Mouse (Mus musculus) heart, embryonic 12.5 days (tissue): ENCODE data around the gene Reln. TPM values are rescaled to one million over a fixed set of nuclear protein-coding genes. Genes with fewer than 3 reads are reported as not detected.

Source experiments
- ATAC-seq: fragments of 200-750 bp; cut with Nextera tagmentation; 2 replicates; pipeline ENCODE4 v1.8.0; 2017; ENCODE audit warnings: moderate TSS enrichment, moderate library complexity; ENCODE audit not compliant: insufficient number of reproducible peaks, low FRiP score
- H3K27ac ChIP-seq: fragments of 300-500 bp; sonication (generic); 2 replicates; pipeline ENCODE4 v1.5.1; 2016; ENCODE audit warnings: mild to moderate bottlenecking, moderate library complexity; ENCODE audit not compliant: poor library complexity, severe bottlenecking
- H3K27me3 ChIP-seq: fragments of 300-500 bp; sonication (generic); replicated peaks from 2 replicates; pipeline ENCODE4 v1.6.1; 2016; ENCODE audit warnings: mild to moderate bottlenecking, moderate library complexity
- H3K36me3 ChIP-seq: fragments of 300-500 bp; sonication (generic); 2 replicates; pipeline ENCODE4 v1.6.1; 2016; ENCODE audit warnings: mild to moderate bottlenecking, moderate library complexity
- H3K4me1 ChIP-seq: fragments of 300-500 bp; sonication (generic); replicated peaks from 2 replicates; pipeline ENCODE4 v1.6.1; 2016; ENCODE audit warnings: mild to moderate bottlenecking
- H3K4me2 ChIP-seq: fragments of 300-500 bp; sonication (generic); 2 replicates; pipeline ENCODE4 v1.6.1; 2016; ENCODE audit warnings: mild to moderate bottlenecking, moderate library complexity
- H3K4me3 ChIP-seq: fragments of 300-500 bp; sonication (generic); 2 replicates; pipeline ENCODE4 v1.5.1; 2016; ENCODE audit warnings: mild to moderate bottlenecking
- H3K9ac ChIP-seq: fragments of 300-500 bp; sonication (generic); 2 replicates; pipeline ENCODE4 v1.6.1; 2016; ENCODE audit warnings: mild to moderate bottlenecking, moderate library complexity
- H3K9me3 ChIP-seq: fragments of 300-500 bp; sonication (generic); replicated peaks from 2 replicates; pipeline ENCODE4 v1.6.1; 2016; ENCODE audit warnings: mild to moderate bottlenecking, moderate library complexity
- WGBS: fragments of 180-500 bp; shearing (Covaris S2); methylation state at CpG from one replicate; pipeline ENCODE4 v1.1.7; 2016; 5-methylcytosine and 5-hydroxymethylcytosine counted together
- polyA plus RNA-seq: library from polyadenylated mRNA; unstranded; fragments of >200 nt; fragmentation: Nextera tagmentation; extraction: Ambion mirVana; gene quantifications from 2 replicates; pipeline ENCODE4 v1.2.1, GENCODE M21; 2016

The Reln gene
- polyA plus RNA-seq, 1 experiment from 2014 or later = 4.6 TPM

DNA sequence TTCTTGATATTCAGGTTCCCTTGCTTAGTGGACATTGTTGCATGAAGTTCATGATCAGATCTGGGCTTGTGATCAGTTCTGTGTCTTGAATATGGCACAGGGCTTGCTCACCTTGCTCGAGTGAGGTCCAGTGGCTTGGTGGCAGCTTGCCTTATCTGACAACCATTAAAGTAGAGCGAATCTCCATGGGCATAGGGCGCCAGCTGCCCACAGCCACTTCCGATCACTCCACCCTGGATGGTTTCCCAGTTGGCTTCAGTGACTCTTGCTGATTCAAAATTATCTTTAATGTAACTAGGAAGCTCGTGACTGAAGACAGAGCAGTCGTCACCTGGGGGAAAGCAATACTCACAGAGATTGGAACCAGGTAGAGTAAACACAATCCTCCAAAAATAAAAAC lies 445.6 kb downstream of the Reln start:
- H3K9me3 ChIP-seq = no peaks in the 10 kb centered on the region
- H3K27ac ChIP-seq = no peak overlapping the region
- no peak overlapping the region for H3K4me2 ChIP-seq
- no peaks in the 10 kb centered on the region for H3K27me3 ChIP-seq
- ATAC-seq = no peak
- WGBS = 82% methylated on average over 6 of the region's 6 CpGs
- peaks cover 20% of the 10 kb centered on the region for H3K4me1 ChIP-seq
- no peak overlapping the region for H3K9ac ChIP-seq
- H3K4me3 ChIP-seq = no peak overlapping the region
- H3K36me3 ChIP-seq = no peaks in the 10 kb centered on the region

DNA sequence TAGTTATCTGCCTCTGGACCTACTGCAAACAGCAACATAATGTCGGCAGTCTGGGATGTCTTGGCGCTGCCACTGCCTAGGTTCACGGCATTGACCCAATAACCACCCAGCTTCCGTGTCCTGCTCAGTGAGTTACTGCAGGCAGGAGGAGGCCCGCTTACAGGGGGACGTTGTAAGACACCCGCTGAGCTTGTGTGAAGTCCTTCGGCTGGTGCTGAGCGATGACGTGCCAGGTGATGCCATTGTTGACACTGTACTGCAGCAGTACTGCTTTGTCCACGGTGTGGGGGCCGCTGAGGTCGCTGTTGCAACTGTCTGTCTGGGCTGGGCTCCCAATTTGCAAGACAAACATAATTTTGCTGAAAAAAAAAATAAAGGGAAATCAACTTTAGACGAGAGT lies 447.9 kb downstream of the Reln start:
- WGBS = 42% methylated on average over 14 of the region's 14 CpGs
- Histone ChIP-seq H3K4me1 (peaks cover 19% of the 10 kb centered on the region), H3K4me2 (peak overlapping the region; percentile 53), H3K9ac (no peak overlapping the region), H3K36me3 (no peaks in the 10 kb centered on the region), H3K27me3 (no peaks in the 10 kb centered on the region), H3K27ac (no peak overlapping the region), H3K9me3 (no peaks in the 10 kb centered on the region), H3K4me3 (no peak overlapping the region)
- ATAC-seq = 0 out of 2 replicates have a peak, but pooled peaks have one; percentile 42

DNA sequence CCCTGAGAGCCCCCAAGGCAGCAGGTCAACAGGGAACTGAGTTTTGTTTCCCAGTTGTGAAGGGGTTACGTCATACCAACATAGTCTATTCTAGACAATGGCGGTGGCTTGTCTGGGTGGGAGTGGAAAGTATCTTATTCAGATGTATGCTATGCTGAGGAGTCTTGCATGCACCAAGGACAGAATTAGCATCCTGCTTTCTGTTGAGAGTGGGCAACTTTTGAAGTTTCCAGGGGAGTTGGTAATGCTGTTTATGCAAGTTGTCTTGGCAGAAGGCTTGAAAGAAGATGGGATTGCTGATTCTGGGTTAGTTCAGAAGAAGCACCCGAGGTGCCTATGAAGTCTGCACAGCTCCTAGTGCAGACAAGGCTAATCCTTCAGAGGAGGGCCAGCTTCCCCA lies 450.3 kb downstream of the Reln start:
- H3K27ac ChIP-seq = no peak overlapping the region
- H3K9me3 ChIP-seq = no peaks in the 10 kb centered on the region
- H3K4me2 ChIP-seq = no peak overlapping the region
- H3K4me1 ChIP-seq = peaks cover 9% of the 10 kb centered on the region
- H3K9ac ChIP-seq = no peak overlapping the region
- H3K27me3 ChIP-seq = no peaks in the 10 kb centered on the region
- ATAC-seq = no peak
- no peak overlapping the region for H3K4me3 ChIP-seq
- H3K36me3 ChIP-seq = no peaks in the 10 kb centered on the region
- 84% methylated on average over 3 of the region's 3 CpGs for WGBS

DNA sequence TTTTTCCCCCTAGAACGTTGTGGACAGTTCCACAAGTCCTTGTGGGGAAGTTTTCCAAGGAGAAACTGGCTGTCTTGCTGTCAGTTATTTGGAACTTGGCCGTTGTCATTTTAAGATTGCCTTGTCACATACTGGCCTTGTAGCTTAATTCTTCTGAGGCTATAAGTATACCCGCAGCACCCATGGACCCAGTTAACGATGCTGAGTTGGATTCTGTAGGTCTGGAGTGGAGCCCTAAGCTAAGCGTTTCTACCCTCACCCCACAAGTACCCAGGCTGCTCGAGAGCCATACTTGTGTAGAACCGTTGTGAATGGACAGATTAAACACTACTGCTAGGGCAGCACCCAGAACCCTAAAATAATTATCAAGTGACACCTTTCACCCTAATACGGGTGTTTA lies 477.8 kb downstream of the Reln start:
- no peak overlapping the region for H3K4me2 ChIP-seq
- 61% methylated on average over 8 of the region's 8 CpGs for WGBS

DNA sequence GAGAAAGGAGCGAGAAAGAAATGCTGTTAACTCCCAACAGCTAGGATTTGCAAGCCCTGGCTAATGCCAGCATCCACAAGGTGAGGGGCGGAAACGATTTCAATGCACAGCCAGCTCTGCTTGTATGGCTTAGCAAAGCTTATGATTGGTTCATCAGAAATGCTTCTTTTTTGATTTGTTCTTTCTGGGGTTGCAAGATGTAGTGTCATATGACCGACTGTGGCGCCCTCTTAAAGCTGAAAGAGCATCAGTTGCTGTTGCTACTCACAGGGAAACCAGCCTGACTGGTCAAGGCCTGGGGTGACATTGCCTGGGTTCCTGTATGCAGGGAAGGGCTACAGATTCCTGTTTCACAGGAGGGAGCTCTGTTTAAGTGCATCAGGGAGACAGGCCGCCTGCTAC lies 478.2 kb downstream of the Reln start:
- Histone ChIP-seq H3K27me3 (peaks cover 23% of the 10 kb centered on the region), H3K27ac (no peak overlapping the region), H3K9me3 (no peaks in the 10 kb centered on the region), H3K36me3 (no peaks in the 10 kb centered on the region), H3K4me1 (0 out of 2 replicates have a peak, but pooled peaks cover 7% of the 10 kb centered on the region), H3K4me3 (peak overlapping the region; percentile 8; the same call in 1 of the 2 replicates), H3K9ac (no peak overlapping the region), H3K4me2 (peak overlapping the region; percentile 65)
- no peak for ATAC-seq
- 20% methylated on average over 6 of the region's 6 CpGs for WGBS

More for the DNA sequence above, 477.8 kb downstream of the Reln start:
- ATAC-seq = no peak
- H3K36me3 ChIP-seq = no peaks in the 10 kb centered on the region
- H3K4me3 ChIP-seq = no peak overlapping the region
- 0 out of 2 replicates have a peak, but pooled peaks cover 7% of the 10 kb centered on the region for H3K4me1 ChIP-seq
- peaks cover 23% of the 10 kb centered on the region for H3K27me3 ChIP-seq
- H3K27ac ChIP-seq = no peak overlapping the region
- no peaks in the 10 kb centered on the region for H3K9me3 ChIP-seq
- H3K9ac ChIP-seq = no peak overlapping the region

DNA sequence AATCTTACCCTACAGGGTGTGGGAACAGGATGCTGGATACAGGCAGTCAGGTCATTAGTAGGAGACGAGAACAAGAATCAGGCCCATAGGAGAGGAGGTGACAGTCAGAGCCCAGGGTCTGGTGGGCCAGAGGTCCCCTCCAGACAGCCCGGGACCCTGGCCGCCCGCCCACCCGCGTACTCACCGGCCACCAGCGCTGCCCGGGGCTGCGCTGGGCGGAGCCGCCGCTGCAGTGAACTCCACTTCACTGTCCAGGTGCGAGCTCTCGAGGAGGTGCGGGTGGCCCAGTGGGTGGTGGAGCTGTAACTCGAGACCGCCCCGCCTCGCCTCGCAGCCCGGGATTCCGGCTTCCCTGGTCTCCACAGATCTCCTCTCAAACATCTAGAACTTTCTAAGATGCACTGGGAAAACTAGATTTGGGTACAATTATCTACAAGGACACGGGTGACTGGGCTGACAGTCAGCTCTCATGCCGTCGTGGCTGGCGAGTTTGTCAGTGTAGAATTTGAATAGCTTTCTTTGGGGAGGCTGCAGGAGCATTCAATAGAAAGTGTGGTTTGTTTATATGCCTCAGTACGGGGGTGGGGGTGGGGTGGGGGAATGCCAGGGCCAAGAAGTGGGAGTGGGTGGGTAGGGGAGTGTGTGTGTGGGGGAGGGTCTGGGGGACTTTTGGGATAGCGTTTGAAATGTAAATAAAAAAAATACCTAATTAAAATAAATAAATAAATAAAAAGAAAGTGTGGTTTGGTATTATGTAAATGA lies 479.0 kb downstream of the Reln start, which contains the start of gene Slc26a5:
Gene Slc26a5, minus strand, starts transcription at position 259 of the 762 bp plus-strand sequence.
- no peaks in the 10 kb centered on the region for H3K9me3 ChIP-seq

DNA sequence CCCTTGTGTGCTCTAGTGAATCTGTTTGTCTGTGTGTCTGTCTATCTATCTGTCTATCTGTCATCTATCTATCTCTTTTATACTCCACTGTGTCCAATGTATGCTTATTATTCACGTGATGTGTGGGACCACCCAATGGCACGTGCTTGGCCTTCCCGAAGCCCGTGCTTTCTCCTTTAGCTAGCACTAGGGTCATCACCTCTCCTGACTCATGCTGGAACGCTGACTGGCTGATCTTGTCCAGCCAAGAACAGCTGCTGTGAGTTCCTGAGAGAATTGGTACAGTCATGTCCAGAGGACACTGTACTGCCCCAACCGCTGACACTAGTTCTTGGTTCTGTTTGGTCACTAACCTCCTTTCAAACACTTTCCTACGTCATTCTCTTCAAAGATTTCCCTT lies 485.8 kb downstream of the Reln start:
- Histone ChIP-seq H3K4me3 (no peak overlapping the region), H3K9me3 (no peaks in the 10 kb centered on the region), H3K36me3 (no peaks in the 10 kb centered on the region), H3K27ac (no peak overlapping the region), H3K4me1 (no peaks in the 10 kb centered on the region), H3K4me2 (no peak overlapping the region), H3K27me3 (no peaks in the 10 kb centered on the region), H3K9ac (no peak overlapping the region)
- 75% methylated on average over 7 of the region's 7 CpGs for WGBS
- no peak for ATAC-seq

More for the DNA sequence above, 479.0 kb downstream of the Reln start, which contains the start of gene Slc26a5:
- H3K4me2 ChIP-seq = peak within 1 kb of the TSS; percentile 65
- WGBS = 1% methylated on average over 29 of the region's 29 CpGs
- no peaks in the 10 kb centered on the region for H3K36me3 ChIP-seq
- peaks cover 23% of the 10 kb centered on the region for H3K27me3 ChIP-seq
- 0 out of 2 replicates have a peak, but pooled peaks cover 7% of the 10 kb centered on the region for H3K4me1 ChIP-seq
- peak within 1 kb of the TSS; percentile 32 for H3K4me3 ChIP-seq
- no peak within 1 kb of the TSS for H3K27ac ChIP-seq
- no peak within 1 kb of the TSS for H3K9ac ChIP-seq
- ATAC-seq = no peak

DNA sequence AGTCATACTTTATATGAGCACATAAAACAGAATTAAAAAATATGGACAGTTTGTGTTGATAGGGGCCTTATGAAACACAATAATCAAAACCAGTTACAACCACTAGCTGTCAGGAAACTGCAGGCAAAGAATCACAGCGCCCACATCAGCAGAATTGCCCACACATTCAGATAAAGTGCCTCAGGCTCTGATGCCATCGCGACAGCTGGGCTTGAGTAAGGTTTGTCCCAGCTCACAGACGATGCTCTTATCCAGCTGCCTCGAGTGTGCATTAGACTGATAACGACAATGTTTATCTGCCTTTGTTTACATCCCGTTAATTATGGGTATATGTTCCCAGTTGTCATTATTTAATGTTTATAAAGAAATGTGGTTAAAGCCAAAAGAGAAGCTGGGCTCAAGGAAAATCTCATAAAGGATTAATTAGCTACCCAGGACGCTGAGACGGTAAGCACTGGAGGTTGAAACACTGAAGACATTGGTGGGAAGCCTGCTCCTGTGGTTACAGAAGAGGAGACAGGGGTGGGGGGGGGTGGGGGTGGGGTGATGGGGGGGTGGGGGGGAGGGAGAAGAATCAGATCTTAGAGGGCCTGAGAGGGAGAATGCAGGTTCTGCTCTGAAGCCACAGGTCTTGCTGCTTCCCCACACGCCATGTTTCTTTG lies 492.7 kb downstream of the Reln start:
- 40% methylated on average over 10 of the region's 10 CpGs for WGBS

DNA sequence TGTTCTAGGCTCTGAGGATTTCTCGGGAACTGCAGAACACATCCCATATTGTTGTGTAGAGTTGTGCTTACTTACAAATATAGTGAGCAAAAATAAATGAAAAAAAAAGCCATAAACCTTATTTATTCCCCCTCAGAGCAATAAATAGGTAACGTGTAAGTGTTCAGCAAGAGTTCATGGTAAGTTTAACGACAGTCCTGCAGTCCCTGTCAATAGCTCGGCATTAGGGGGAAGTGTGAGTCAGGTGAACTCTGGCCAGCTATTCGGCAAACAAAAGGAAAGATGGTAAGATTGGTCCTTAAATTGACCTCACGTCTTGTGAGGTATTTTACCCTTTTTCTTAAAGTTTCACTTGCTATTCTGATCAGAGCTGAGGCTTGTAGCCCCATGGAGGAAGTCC lies 497.1 kb downstream of the Reln start:
- no peaks in the 10 kb centered on the region for H3K36me3 ChIP-seq
- no peak overlapping the region for H3K4me3 ChIP-seq
- H3K27me3 ChIP-seq = no peaks in the 10 kb centered on the region
- H3K4me2 ChIP-seq = no peak overlapping the region
- no peaks in the 10 kb centered on the region for H3K9me3 ChIP-seq
- no peak for ATAC-seq
- 77% methylated on average over 6 of the region's 6 CpGs for WGBS
- no peak overlapping the region for H3K27ac ChIP-seq
- H3K9ac ChIP-seq = no peak overlapping the region
- no peaks in the 10 kb centered on the region for H3K4me1 ChIP-seq

More for the DNA sequence above, 492.7 kb downstream of the Reln start:
- H3K9me3 ChIP-seq = no peaks in the 10 kb centered on the region
- no peak overlapping the region for H3K9ac ChIP-seq
- no peak overlapping the region for H3K4me2 ChIP-seq
- H3K36me3 ChIP-seq = no peaks in the 10 kb centered on the region
- no peak overlapping the region for H3K4me3 ChIP-seq
- no peak for ATAC-seq
- H3K27ac ChIP-seq = no peak overlapping the region
- no peaks in the 10 kb centered on the region for H3K4me1 ChIP-seq
- no peaks in the 10 kb centered on the region for H3K27me3 ChIP-seq

DNA sequence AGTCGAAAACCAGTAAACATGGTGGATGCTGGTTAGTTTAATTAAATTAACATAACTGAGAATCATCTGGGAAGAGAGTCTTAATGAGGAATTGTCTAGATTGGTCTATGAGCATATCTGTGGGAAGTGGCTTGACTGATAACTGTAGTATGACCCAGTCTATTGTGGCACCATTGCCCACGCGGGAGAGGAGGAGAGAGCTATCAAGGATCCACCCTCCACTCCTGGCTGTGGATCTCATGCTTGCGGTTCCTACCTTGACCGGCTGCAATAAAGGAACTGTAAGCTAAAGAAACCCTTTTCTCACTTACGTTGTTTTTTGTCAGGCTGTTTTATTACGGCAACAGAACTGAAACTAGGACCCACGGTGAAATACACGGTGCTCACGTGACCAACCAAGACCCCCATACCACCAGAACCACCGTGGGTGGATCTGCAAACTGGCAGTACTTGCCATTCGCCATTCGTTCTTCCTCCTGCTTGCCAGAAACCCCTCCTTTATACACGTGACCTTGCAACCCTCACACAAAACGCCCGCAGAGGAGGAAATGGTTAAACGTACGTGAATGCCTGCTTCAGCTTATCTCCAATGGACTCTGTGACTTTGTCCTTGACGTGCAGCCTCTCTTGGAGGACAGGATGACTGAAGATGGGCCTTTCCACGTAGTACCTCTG lies 497.7 kb downstream of the Reln start:
- ATAC-seq = no peak
- Histone ChIP-seq H3K4me1 (no peaks in the 10 kb centered on the region), H3K9ac (no peak overlapping the region), H3K27ac (no peak overlapping the region), H3K36me3 (no peaks in the 10 kb centered on the region), H3K4me3 (no peak overlapping the region), H3K9me3 (no peaks in the 10 kb centered on the region), H3K4me2 (no peak overlapping the region), H3K27me3 (no peaks in the 10 kb centered on the region)
- 72% methylated on average over 20 of the region's 20 CpGs for WGBS

DNA sequence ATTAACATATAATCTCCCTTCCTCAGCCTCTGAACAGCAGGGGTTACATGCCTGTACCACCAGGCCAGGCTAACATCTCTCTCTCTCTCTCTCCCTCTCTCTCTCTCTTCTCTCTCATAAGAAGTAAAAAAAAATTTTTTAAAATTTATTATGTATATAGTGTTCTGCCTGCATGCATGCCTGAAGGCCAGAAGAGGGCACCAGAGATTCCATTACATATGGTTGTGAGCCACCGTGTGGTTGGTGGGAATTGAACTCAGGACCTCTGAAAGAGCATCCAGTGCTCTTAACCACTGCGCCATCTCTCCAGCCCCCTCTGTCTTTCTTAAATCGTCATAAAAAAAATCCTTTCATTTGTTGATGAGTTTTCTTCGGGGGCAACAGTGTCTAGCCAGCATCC lies 499.8 kb downstream of the Reln start:
- no peak overlapping the region for H3K9ac ChIP-seq
- H3K36me3 ChIP-seq = no peaks in the 10 kb centered on the region
- H3K9me3 ChIP-seq = no peaks in the 10 kb centered on the region
- no peak overlapping the region for H3K4me3 ChIP-seq
- H3K27me3 ChIP-seq = no peaks in the 10 kb centered on the region
- no peak for ATAC-seq
- H3K4me1 ChIP-seq = no peaks in the 10 kb centered on the region
- H3K4me2 ChIP-seq = no peak overlapping the region
- H3K27ac ChIP-seq = no peak overlapping the region
- 66% methylated on average over 4 of the region's 4 CpGs for WGBS
